Mouse (Mus musculus) urinary bladder, postnatal 36 days (tissue): ENCODE measurements at regions not wholly inside any gene's neighbourhood (a gene's known extent, or its start where the extent isn't known, plus 50 kb on each side); places are given as distances from the start of the nearest gene placed in this dataset.

Source experiments
- DNase-seq, 2 experiments: peaks; one replicate each; pipeline ENCODE4 v3.0.0; 2022; ENCODE audit warnings: low spot score in 2 of 2, mixed read lengths in 1 of 2

DNA sequence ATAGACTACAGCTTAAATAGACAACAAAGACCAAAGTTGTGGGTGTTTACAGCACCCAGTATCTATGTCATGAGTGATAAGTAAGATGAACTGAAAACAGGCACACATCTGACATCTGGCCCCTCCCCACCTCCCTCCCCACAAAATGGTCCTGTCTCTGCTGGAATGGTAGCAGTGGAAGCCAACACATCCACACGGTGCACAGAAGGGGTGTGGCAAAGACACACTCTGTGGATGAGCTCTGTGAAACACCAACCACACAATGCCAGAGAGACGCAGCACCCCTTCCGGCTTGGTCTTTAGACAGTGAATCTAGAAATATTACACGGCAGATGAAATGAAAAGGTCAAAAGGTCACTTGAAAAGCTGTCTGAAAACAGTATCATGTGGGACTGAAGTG lies 85.6 kb downstream of the Fgf18 start:
- no peak for DNase-seq

DNA sequence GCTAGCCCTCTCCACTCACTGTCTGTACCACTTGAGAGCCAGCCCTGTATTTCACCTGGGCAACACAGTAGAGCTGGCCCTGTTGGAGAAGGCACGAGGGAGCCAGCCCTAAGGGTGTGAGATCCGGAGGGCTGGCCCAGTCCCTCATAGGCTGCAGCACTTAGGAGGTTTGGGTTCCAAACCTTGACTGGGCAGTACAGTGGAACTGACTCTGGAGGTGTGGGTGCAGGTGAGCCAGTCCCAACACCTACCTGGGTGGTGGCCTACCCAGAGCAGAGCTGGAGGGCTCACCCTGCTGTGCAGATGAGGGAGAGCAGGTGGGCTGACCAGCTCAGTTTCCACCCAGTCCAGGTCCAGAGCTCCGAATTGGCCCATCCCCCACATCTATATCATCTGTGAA lies 86.8 kb downstream of the Fgf18 start:
- no peak for DNase-seq

DNA sequence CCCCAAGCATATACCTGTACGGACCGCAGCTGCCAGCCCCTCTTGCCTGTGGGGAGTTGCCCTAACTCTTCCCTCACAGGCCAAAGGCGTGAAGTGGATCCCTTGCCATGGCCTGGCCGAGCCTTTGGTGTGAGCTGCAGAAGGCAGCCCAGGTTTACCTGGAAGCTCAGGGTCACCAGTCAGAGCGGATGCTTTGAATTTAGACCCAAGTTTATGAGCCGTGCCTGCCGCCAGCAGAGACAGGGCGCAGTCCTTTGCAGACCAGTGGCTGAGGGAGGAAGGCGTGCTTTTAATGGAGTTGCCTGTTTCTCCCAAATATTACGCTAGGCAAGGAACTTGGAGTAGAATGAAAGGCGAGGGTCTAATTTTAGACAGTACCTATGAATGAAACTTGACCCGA lies 97.0 kb downstream of the Fgf18 start:
- no peak for DNase-seq

- no peak for DNase-seq
Observed at GRCm38 (mm10) chr11:33039854-33040792, 107.1 kb downstream of the Fgf18 start.

- no peak for DNase-seq
Observed at GRCm38 (mm10) chr11:33036367-33036766, 110.8 kb downstream of the Fgf18 start.

GRCm38 (mm10) chr11:33028920-33029319 lies 118.3 kb downstream of the Fgf18 start:
- DNase-seq = no peak

DNA sequence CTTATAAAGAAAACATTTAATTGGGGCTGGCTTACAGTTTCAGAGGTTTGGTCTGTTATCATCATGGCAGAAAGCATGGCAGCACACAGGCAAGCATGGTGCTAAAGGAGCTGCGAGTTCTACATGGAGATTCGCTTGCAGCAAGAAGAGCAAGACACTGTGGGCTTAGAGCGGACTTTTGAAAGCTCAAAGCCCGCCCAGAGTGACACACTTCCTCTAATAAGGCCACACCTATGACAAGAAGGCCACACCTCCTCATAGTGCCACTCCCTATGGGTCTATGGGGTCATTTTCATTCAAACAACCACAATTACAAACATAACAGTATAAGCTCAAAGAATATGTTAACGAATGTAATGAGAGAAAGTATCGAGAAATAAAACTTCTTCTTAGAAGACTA lies 120.1 kb downstream of the Fgf18 start:
- no peak for DNase-seq

DNA sequence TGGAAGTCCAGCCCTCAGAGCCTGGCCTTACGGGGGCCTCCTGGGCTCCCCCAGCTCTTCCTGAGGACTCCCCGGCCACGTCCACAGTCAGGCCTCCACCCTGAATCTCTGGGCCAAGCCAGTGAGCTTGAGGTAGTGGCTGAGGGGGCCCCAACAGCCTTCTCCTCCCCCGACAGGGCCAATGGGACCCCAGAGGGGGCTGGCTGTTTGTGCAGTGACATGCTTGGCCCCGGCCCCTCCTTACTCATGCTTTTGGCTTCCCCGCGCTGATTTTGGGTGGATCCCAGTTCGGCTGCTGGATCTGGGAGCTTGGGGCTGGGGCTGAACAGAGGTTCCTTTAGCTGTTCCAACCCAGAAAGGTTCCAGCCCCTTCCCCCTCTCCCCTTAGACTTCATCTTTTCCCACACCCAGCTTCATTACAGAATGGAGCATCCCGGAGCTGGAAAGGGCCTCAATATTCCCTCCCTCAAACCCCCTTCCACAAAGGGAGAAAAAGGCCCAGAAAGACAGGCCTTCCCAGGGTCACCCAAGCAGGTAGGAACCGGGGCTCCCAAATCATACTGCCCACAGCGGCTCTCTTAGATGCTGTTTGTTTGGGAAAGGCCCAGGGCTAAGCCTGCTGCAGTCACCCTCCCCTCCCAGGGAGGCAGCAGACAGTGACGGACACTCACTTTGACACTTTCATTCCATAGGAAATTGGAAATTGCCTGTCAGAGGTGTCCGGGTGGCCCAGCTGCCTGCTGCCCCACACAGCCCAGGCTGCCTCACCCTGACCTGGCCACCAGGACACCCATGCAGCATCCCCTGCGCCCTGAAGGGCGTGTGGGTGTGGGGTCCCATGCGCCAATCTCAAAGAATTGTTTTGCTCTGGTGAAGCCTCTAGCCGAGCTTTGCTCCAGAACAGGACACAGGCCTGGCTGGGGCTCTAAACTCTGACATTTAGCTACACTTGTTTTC lies 133.7 kb downstream of the Fgf18 start:
- DNase-seq = peak; percentile 43 to 74

GRCm38 (mm10) chr11:33012384-33013160 lies 134.6 kb downstream of the Fgf18 start:
- peak in 1 of 2 experiments; percentile 24 for DNase-seq

- no peak for DNase-seq
Observed at GRCm38 (mm10) chr11:33008611-33009010, 138.6 kb downstream of the Fgf18 start.

DNA sequence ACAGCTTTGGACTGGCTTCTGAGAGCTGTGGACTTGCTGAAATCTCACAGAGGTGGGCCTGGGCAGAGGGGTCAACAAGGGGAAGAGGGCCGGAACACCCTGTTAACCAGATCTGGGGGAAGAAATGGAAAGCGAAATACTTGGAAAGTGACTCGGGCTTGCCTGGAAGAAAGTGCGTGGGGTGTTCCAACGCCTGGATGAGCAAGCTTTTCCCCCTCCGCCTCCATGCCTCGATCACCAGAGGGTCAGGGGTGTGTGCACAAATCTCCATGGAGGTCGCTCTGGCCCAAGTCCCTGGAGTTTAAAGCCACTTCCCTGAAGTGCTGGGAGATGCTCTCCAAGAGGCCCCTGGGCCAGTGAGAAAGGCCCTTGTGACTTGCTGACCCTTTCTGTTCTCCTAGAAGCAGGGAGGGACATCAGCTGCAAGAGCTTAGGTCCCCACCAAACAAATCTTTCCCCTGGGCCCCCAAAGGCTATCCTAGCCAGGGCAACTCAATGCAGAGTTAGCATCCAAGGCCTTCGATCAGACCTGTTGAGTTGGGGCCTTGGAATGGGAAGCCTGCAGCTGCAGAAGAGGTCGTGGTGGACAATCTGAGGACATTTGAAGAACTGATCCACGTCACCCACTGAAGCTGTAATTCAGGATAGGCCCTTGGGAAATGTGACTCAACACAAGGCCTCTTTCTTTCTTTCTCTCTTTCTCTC lies 139.2 kb downstream of the Fgf18 start:
- no peak for DNase-seq

DNA sequence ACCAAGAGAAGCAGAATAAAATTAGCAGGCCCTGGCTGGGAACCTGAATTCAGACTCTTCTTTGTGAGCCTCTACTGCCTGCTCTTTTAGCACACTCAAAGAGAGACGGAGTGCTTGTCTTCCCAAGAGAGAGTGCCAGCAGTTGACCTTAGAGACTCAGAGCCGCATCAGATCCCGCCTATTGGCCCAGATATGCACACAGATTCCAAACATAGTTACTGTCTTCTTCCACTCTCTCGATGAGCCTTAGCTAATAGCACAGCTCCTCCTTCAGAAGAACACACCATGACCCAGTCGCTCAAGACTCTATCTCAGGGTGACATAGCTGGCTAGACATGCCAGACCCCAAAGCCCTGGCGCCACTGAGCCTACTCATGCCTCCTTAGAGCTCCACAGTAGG lies 139.8 kb downstream of the Fgf18 start:
- no peak for DNase-seq

- no peak for DNase-seq
Observed at GRCm38 (mm10) chr11:33005183-33005582, 142.0 kb downstream of the Fgf18 start.

- no peak for DNase-seq
Observed at GRCm38 (mm10) chr11:33004603-33005002, 142.6 kb downstream of the Fgf18 start.

- no peak for DNase-seq
Observed at GRCm38 (mm10) chr11:32999684-33000255, 147.4 kb downstream of the Fgf18 start.

- no peak for DNase-seq
Observed at GRCm38 (mm10) chr11:32998687-32999605, 148.3 kb downstream of the Fgf18 start.

GRCm38 (mm10) chr11:32994391-32994790 lies 152.8 kb downstream of the Fgf18 start:
- no peak for DNase-seq

- no peak for DNase-seq
Observed at GRCm38 (mm10) chr11:32993439-32993838, 153.8 kb downstream of the Fgf18 start.

DNA sequence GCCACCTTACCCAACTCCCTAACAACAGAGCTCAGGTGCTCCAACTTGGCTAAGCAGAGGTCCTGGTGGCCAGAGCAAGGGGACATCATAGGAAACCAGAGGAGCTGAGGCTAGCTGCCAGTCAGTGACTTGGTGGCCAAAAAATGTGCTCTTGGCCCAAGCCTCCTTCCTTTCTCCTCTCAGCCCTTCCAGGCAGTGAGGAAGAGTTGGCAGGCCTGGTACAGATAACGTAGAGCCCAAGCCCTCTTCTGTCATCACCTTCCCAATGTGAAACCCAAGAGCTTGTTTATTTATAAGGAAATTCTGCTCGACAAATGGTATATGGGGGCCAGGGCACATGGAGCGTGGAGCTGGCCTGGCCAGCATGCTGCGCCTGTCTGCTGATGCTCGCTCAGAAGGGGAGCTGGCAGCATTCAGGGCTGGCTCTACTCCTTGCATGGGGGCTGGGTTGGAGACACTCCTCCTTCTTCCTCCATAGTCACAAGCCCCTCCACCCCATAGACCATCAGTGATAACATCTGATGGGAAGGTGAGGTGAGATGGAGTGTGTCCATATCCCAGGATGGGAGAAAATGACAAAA lies 156.1 kb downstream of the Fgf18 start:
- no peak for DNase-seq
